In genomic region chr9:97137116-97137515, GRCm38 (mm10) we compare ENCODE assay signal across 18 mouse cellular contexts. TPM values are rescaled to one million over a fixed set of nuclear protein-coding genes. Genes with fewer than 3 reads are reported as not detected.
DNase-seq lines count a peak whose midpoint lies in the region; ATAC-seq and TF ChIP-seq lines count a peak whose summit lies in the region.
"Had no signal": no experiment of that assay in that cellular context is flagged by ENCODE, and none has a peak within 500 bp of the region (broad histone marks: within the 10 kb centered on the region; RNA-seq: fewer than 3 reads in every experiment).

No protein-coding gene starts in this region.

- DNase-seq in kidney, adult 8-10 months = peak; percentile 63 to 79
- DNase-seq in kidney, postnatal 0 days (ENCODE audit: low spot score) = peak; percentile 17
- DNase-seq in kidney, postnatal 36 days = peak; percentile 54 to 80
- no peak for DNase-seq in spleen, postnatal 4 days (ENCODE audit: low spot score in 2 of 2)
- DNase-seq in urinary bladder, adult 18-20 months (ENCODE audit: low spot score in 2 of 2) = no peak
- DNase-seq: adrenal gland, postnatal 14 days; cerebellum, adult 11-12 months; cerebellum, adult 9-10 months; cerebellum, postnatal 25 days; gastrocnemius, postnatal 10 days; heart, adult 18-20 months; heart, postnatal 10 days; heart, postnatal 4 days had no signal

- no peaks in the 10 kb centered on the region for H3K36me3 ChIP-seq in kidney, embryonic 16.5 days (ENCODE audit: insufficient read depth, low read length)
- H3K36me3 ChIP-seq in kidney, postnatal 0 days (ENCODE audit: insufficient read depth, low read length) = no peaks in the 10 kb centered on the region
- H3K36me3 ChIP-seq: embryonic facial prominence, embryonic 12.5 days; heart, embryonic 10.5 days; hindbrain, embryonic 12.5 days had no signal

- 60% methylated on average over 4 of the region's 4 CpGs for whole genome bisulfite sequencing in kidney, embryonic 16.5 days
- 53% methylated on average over 4 of the region's 4 CpGs for WGBS in kidney, postnatal 0 days

- no peaks in the 10 kb centered on the region; the same call in 1 of the 2 replicates for H3K4me1 ChIP-seq in kidney, embryonic 16.5 days (ENCODE audit: insufficient read depth, low read length)
- no peaks in the 10 kb centered on the region for H3K4me1 ChIP-seq in kidney, postnatal 0 days (replicated peaks; ENCODE audit: insufficient read depth, low read length)
- H3K4me1 ChIP-seq: embryonic facial prominence, embryonic 12.5 days; hindbrain, embryonic 12.5 days had no signal

- no peak for TF ChIP-seq CTCF in kidney, postnatal 0 days (IDR thresholded peaks at IDR 0.05; ENCODE audit: low read depth)

- no peaks in the 10 kb centered on the region for H3K9me3 ChIP-seq in kidney, embryonic 16.5 days (ENCODE audit: low read length)
- H3K9me3 ChIP-seq in kidney, postnatal 0 days (replicated peaks; ENCODE audit: low read length) = no peaks in the 10 kb centered on the region
- H3K9me3 ChIP-seq: embryonic facial prominence, embryonic 12.5 days; heart, embryonic 10.5 days; hindbrain, embryonic 12.5 days had no signal

- H3K9ac ChIP-seq in kidney, embryonic 16.5 days (replicated peaks; ENCODE audit: low read length) = no peak overlapping the region
- no peak overlapping the region for H3K9ac ChIP-seq in kidney, postnatal 0 days (ENCODE audit: low read depth, low read length)
- H3K9ac ChIP-seq: embryonic facial prominence, embryonic 12.5 days; hindbrain, embryonic 12.5 days had no signal

- H3K27ac ChIP-seq in kidney, embryonic 16.5 days (ENCODE audit: low read length) = no peak overlapping the region
- H3K27ac ChIP-seq in kidney, postnatal 0 days = no peak overlapping the region
- H3K27ac ChIP-seq: embryonic facial prominence, embryonic 12.5 days; heart, embryonic 10.5 days; hindbrain, embryonic 12.5 days had no signal

- no peak overlapping the region for H3K4me3 ChIP-seq in kidney, embryonic 16.5 days (ENCODE audit: low read length)
- no peak overlapping the region for H3K4me3 ChIP-seq in kidney, postnatal 0 days (replicated peaks; ENCODE audit: low read depth, low read length)
- H3K4me3 ChIP-seq: embryonic facial prominence, embryonic 12.5 days; heart, embryonic 10.5 days; hindbrain, embryonic 12.5 days had no signal

- H3K27me3 ChIP-seq in kidney, embryonic 16.5 days (ENCODE audit: insufficient read depth, low read length) = no peaks in the 10 kb centered on the region
- H3K27me3 ChIP-seq in kidney, postnatal 0 days (ENCODE audit: insufficient read depth, low read length) = no peaks in the 10 kb centered on the region
- H3K27me3 ChIP-seq: embryonic facial prominence, embryonic 12.5 days; hindbrain, embryonic 12.5 days had no signal

- no peak overlapping the region for H3K4me2 ChIP-seq in kidney, embryonic 16.5 days (replicated peaks; ENCODE audit: low read depth, low read length)
- H3K4me2 ChIP-seq in kidney, postnatal 0 days (ENCODE audit: low read length) = no peak overlapping the region
- H3K4me2 ChIP-seq: embryonic facial prominence, embryonic 12.5 days; hindbrain, embryonic 12.5 days had no signal

- ATAC-seq in kidney, embryonic 16.5 days (ENCODE audit: low FRiP score, low TSS enrichment) = no peak
- ATAC-seq in kidney, postnatal 0 days (replicated peaks; ENCODE audit: low FRiP score, low read depth) = no peak
- ATAC-seq: forebrain, embryonic 16.5 days had no signal

RNA-seq across cellular contexts. Expression of gene Slc25a36, which starts 26.2 kb away (rescaled TPM):
- 64.4 and 76.5 TPM in 2 replicates for polyA plus RNA-seq in kidney, embryonic 16.5 days (2015; fragmentation: Nextera tagmentation; extraction: Ambion mirVana)
- 59.1 and 60.5 TPM in 2 replicates for polyA plus RNA-seq in kidney, postnatal 0 days (2015; fragmentation: Nextera tagmentation; extraction: Ambion mirVana)

Comparison
In these comparisons a context has a peak if more than half of its experiments do, and no peak if none do; other contexts are left out.
1. DNase-seq: peak in kidney, adult 8-10 months (2 of 2), kidney, postnatal 0 days (single experiment) and kidney, postnatal 36 days (2 of 2); none in spleen, postnatal 4 days (0 of 2) and urinary bladder, adult 18-20 months (0 of 2).